Mouse (Mus musculus) myocyte (in vitro differentiated cells): ENCODE data around the gene E130114P18Rik.

Experiments
- CEBPB ChIP-seq: IDR thresholded peaks from 2 replicates; pipeline ENCODE4 v1.6.1; 2011; ENCODE audit warnings: mild to moderate bottlenecking, moderate library complexity; ENCODE audit not compliant: poor library complexity, insufficient read depth, severe bottlenecking
- E2F4 ChIP-seq: IDR thresholded peaks from one replicate; pipeline ENCODE4 v1.6.1; 2011; ENCODE audit warnings: mild to moderate bottlenecking, control low read depth, moderate library complexity; ENCODE audit not compliant: insufficient read depth
- POLR2A ChIP-seq: IDR thresholded peaks from one replicate; pipeline ENCODE4 v1.6.1; 2011; ENCODE audit warnings: low read depth, mild to moderate bottlenecking, control low read depth, moderate library complexity; ENCODE audit not compliant: insufficient read length

DNA sequence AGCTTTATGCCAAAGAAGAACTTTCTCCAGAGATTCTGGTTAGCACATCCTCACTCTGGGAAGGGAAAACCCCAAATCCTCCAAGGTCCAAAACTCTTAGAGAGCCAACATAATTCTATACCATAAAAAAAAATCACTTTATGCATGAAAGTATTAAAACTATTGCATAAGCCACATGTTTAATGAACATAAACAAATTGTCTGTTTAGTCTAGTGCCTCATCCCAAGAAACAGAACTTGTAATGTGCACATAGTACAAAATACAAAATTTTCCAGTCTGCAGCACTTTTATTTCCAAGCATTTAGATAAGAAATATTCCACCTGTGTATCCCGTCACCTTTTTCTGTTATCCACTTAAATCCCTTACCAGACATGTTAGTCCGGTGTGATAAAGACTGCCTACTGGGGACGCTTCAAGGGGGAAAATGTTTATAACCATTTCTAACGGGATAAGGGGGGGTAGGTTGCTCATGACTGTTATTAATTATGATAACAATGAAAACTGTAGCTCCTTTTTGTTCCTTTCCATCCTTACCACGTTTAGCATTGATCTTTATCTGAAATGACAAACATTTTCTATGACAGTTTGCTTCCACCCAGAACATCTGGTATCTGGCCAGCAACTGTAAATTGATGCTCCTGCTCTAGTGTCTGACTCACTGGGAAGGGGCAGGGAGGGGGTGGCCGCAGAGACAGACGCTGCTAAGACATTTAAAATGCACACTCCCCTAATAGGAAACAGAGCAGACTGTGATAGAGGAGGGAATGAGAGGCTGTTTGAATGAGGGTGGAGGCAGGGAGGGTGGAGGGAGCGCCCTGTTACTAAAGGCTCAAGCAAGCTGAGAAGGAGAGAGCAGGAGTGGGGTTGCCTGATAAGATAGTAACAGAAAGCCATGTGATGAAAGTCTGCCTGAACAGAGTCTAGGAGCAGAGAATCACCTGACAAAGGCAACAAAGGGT is 176.7 kb downstream of the E130114P18Rik start:
- TF ChIP-seq POLR2A (no peak), CEBPB (no peak), E2F4 (no peak)
